Mouse (Mus musculus) splenic B cell, adult 2 months (primary cell): ENCODE measurements around the gene Ccnb3.
"Not testable (repeated sequence)": the region's sequence is repeated elsewhere in the genome, so short reads cannot be mapped to it uniquely, and the experiment has no call there.

Source experiments
- DNase-seq: peaks from one replicate; pipeline ENCODE4 v3.0.0-alpha.2; 2011; ENCODE audit warnings: low read depth, low spot score
- H3K27me3 ChIP-seq: 2 replicates; pipeline ENCODE4 v1.6.1; 2012; ENCODE audit warnings: mild to moderate bottlenecking, low read length, moderate library complexity, mixed read lengths; ENCODE audit not compliant: control insufficient read depth, poor library complexity, insufficient read depth, severe bottlenecking
- H3K36me3 ChIP-seq: 2 replicates; pipeline ENCODE4 v1.6.1; 2012; ENCODE audit warnings: mild to moderate bottlenecking, low read length, moderate library complexity, mixed read lengths; ENCODE audit not compliant: control insufficient read depth, poor library complexity, insufficient read depth, severe bottlenecking

The Ccnb3 gene

GRCm38 (mm10) chrX:7041519-7041918 is at the start of gene Ccnb3:
Gene Ccnb3 (minus strand): TSS chrX:7041619.
- no peaks in the 10 kb centered on the region for H3K36me3 ChIP-seq
- H3K27me3 ChIP-seq = no peaks in the 10 kb centered on the region
- no peak for DNase-seq

- Histone ChIP-seq H3K27me3 (no peaks in the 10 kb centered on the region), H3K36me3 (no peaks in the 10 kb centered on the region)
- no peak for DNase-seq
These were observed 48.9 kb upstream of the Ccnb3 start for GRCm38 (mm10) chrX:7090323-7090722.

GRCm38 (mm10) chrX:7085878-7086277 is 44.5 kb upstream of the Ccnb3 start:
- DNase-seq = peak; percentile 3
- Histone ChIP-seq H3K27me3 (no peaks in the 10 kb centered on the region), H3K36me3 (no peaks in the 10 kb centered on the region)

GRCm38 (mm10) chrX:7079820-7080429 is 38.5 kb upstream of the Ccnb3 start:
- DNase-seq = no peak
- Histone ChIP-seq H3K36me3 (no peaks in the 10 kb centered on the region), H3K27me3 (no peaks in the 10 kb centered on the region)

- no peak for DNase-seq
- Histone ChIP-seq H3K36me3 (no peaks in the 10 kb centered on the region), H3K27me3 (no peaks in the 10 kb centered on the region)
These were observed 26.6 kb upstream of the Ccnb3 start for GRCm38 (mm10) chrX:7068002-7068401.

GRCm38 (mm10) chrX:7067219-7067618 is 25.8 kb upstream of the Ccnb3 start, which contains the start of gene Akap4:
Gene Akap4 (plus strand): TSS chrX:7067519.
- no peak for DNase-seq
- Histone ChIP-seq H3K36me3 (no peaks in the 10 kb centered on the region), H3K27me3 (no peaks in the 10 kb centered on the region)

- Histone ChIP-seq H3K27me3 (no peaks in the 10 kb centered on the region), H3K36me3 (no peaks in the 10 kb centered on the region)
- no peak for DNase-seq
These were observed 22.7 kb upstream of the Ccnb3 start for GRCm38 (mm10) chrX:7064109-7064508.

GRCm38 (mm10) chrX:7057634-7058033 is 16.2 kb upstream of the Ccnb3 start:
- Histone ChIP-seq H3K36me3 (no peaks in the 10 kb centered on the region), H3K27me3 (no peaks in the 10 kb centered on the region)
- DNase-seq = no peak

GRCm38 (mm10) chrX:7057056-7057455 is 15.6 kb upstream of the Ccnb3 start:
- Histone ChIP-seq H3K36me3 (no peaks in the 10 kb centered on the region), H3K27me3 (no peaks in the 10 kb centered on the region)
- DNase-seq = peak; percentile 3

GRCm38 (mm10) chrX:6983916-6984315 is 57.5 kb downstream of the Ccnb3 start:
- not testable (repeated sequence) for H3K36me3 ChIP-seq, H3K27me3 ChIP-seq, DNase-seq

GRCm38 (mm10) chrX:6971956-6972355 is 69.5 kb downstream of the Ccnb3 start:
- DNase-seq = no peak
- Histone ChIP-seq H3K27me3 (no peaks in the 10 kb centered on the region), H3K36me3 (no peaks in the 10 kb centered on the region)

- no peaks in the 10 kb centered on the region for H3K36me3 ChIP-seq
- H3K27me3 ChIP-seq = no peaks in the 10 kb centered on the region
- DNase-seq = no peak
These were observed 72.8 kb downstream of the Ccnb3 start for GRCm38 (mm10) chrX:6968598-6968997.
